Comparison of ENCODE assay signal across 8 mouse cellular contexts in the genomic region with DNA sequence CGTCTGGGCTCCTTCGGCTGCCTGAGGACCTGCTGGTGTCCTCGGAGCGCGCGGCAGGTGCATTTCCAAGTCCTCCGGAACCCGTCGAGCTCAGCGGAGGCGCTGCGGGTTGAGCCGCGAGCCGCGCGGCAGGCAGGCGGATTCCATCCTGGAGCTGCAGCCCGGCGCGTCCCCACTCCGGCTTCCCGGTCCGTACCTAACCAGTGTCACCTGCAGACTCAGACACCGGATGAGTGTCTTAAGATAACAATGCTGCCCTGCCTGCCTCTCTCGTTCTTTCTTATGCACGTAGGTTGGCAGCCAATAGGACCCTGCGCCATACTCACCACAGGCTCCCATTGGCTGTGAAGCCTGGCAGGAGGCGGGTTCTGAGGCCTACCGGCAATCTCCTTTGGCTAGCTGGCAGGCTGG. TPM values are rescaled to one million over a fixed set of nuclear protein-coding genes. Genes with fewer than 3 reads are reported as not detected.
A peak's percentile ranks its signal among the peaks of the same experiment; 100 is the strongest.
DNase-seq lines count a peak whose midpoint lies in the region; ATAC-seq and TF ChIP-seq lines count a peak whose summit lies in the region.

A gene (minus strand): TSS at position 276 of the 411 bp plus-strand sequence.

- H3K9me3 ChIP-seq in forebrain, embryonic 11.5 days (ENCODE audit: control insufficient read depth, low read length) = no peaks in the 10 kb centered on the region
- no peaks in the 10 kb centered on the region for H3K9me3 ChIP-seq in heart, embryonic 13.5 days
- no peaks in the 10 kb centered on the region for H3K9me3 ChIP-seq in kidney, embryonic 15.5 days (replicated peaks)
- no peaks in the 10 kb centered on the region for H3K9me3 ChIP-seq in limb, embryonic 12.5 days
- no peaks in the 10 kb centered on the region for H3K9me3 ChIP-seq in midbrain, embryonic 14.5 days (ENCODE audit: control insufficient read depth, low read length)
- H3K9me3 ChIP-seq in stomach, postnatal 0 days (ENCODE audit: control insufficient read depth, low read length) = no peaks in the 10 kb centered on the region

- H3K4me3 ChIP-seq in forebrain, embryonic 11.5 days (ENCODE audit: low read depth, low read length) = peak within 1 kb of the TSS; percentile 66
- H3K4me3 ChIP-seq in heart, embryonic 13.5 days = peak within 1 kb of the TSS; percentile 63
- H3K4me3 ChIP-seq in kidney, embryonic 15.5 days (replicated peaks) = peak within 1 kb of the TSS; percentile 54
- peak within 1 kb of the TSS; percentile 56 for H3K4me3 ChIP-seq in limb, embryonic 12.5 days (replicated peaks)
- H3K4me3 ChIP-seq in midbrain, embryonic 14.5 days (replicated peaks; ENCODE audit: low read depth, low read length) = peak within 1 kb of the TSS; percentile 76
- H3K4me3 ChIP-seq in stomach, postnatal 0 days (ENCODE audit: low read depth, low read length) = peak within 1 kb of the TSS; percentile 39

- peak within 1 kb of the TSS; percentile 64 for H3K9ac ChIP-seq in forebrain, embryonic 11.5 days (ENCODE audit: low read length)
- H3K9ac ChIP-seq in heart, embryonic 13.5 days = peak within 1 kb of the TSS; percentile 54
- peak within 1 kb of the TSS; percentile 14; the same call in 1 of the 2 replicates for H3K9ac ChIP-seq in kidney, embryonic 15.5 days
- H3K9ac ChIP-seq in limb, embryonic 12.5 days (replicated peaks) = no peak within 1 kb of the TSS
- H3K9ac ChIP-seq in midbrain, embryonic 14.5 days (replicated peaks; ENCODE audit: low read length) = peak within 1 kb of the TSS; percentile 70
- H3K9ac ChIP-seq in stomach, postnatal 0 days (ENCODE audit: low read length) = no peak within 1 kb of the TSS

- no peak for TF ChIP-seq CTCF in stomach, postnatal 0 days (IDR thresholded peaks at IDR 0.05; ENCODE audit: low read depth)

- no peak for TF ChIP-seq EP300 in stomach, postnatal 0 days (optimal IDR thresholded peaks at IDR 0.05)

- H3K4me2 ChIP-seq in forebrain, embryonic 11.5 days (ENCODE audit: low read depth, low read length, severe bottlenecking) = peak within 1 kb of the TSS; percentile 98
- peak within 1 kb of the TSS; percentile 77 for H3K4me2 ChIP-seq in heart, embryonic 13.5 days
- H3K4me2 ChIP-seq in kidney, embryonic 15.5 days = peak within 1 kb of the TSS; percentile 79
- peak within 1 kb of the TSS; percentile 69 for H3K4me2 ChIP-seq in limb, embryonic 12.5 days
- H3K4me2 ChIP-seq in midbrain, embryonic 14.5 days (ENCODE audit: low read length) = peak within 1 kb of the TSS; percentile 82
- peak within 1 kb of the TSS; percentile 67 for H3K4me2 ChIP-seq in stomach, postnatal 0 days (replicated peaks; ENCODE audit: low read depth)

- 0% methylated on average over 30 of the region's 30 CpGs for WGBS in forebrain, embryonic 11.5 days
- under 1% methylated on average over 30 of the region's 30 CpGs for WGBS in heart, embryonic 13.5 days
- WGBS in kidney, embryonic 15.5 days = 0% methylated on average over 30 of the region's 30 CpGs
- under 1% methylated on average over 30 of the region's 30 CpGs for WGBS in limb, embryonic 12.5 days
- under 1% methylated on average over 30 of the region's 30 CpGs for WGBS in midbrain, embryonic 14.5 days
- under 1% methylated on average over 30 of the region's 30 CpGs for WGBS in stomach, postnatal 0 days

- peak; percentile 99 for ATAC-seq in forebrain, embryonic 11.5 days (replicated peaks; ENCODE audit: low FRiP score)
- ATAC-seq in heart, embryonic 13.5 days (ENCODE audit: extremely low read depth, insufficient number of reproducible peaks, low FRiP score, low TSS enrichment) = peak; percentile 70; the same call in 1 of the 2 replicates
- peak; percentile 99 for ATAC-seq in kidney, embryonic 15.5 days (replicated peaks; ENCODE audit: low FRiP score)
- ATAC-seq in limb, embryonic 12.5 days (ENCODE audit: insufficient number of reproducible peaks, insufficient read depth, low FRiP score, low TSS enrichment, low read depth) = peak; percentile 96
- peak; percentile 97 for ATAC-seq in midbrain, embryonic 14.5 days (ENCODE audit: low FRiP score, low TSS enrichment)
- peak; percentile 89 for ATAC-seq in stomach, postnatal 0 days (ENCODE audit: low FRiP score, low TSS enrichment)

- H3K36me3 ChIP-seq in forebrain, embryonic 11.5 days (ENCODE audit: control insufficient read depth, insufficient read depth, low read length) = no peaks in the 10 kb centered on the region
- no peaks in the 10 kb centered on the region for H3K36me3 ChIP-seq in heart, embryonic 13.5 days
- no peaks in the 10 kb centered on the region for H3K36me3 ChIP-seq in kidney, embryonic 15.5 days
- H3K36me3 ChIP-seq in limb, embryonic 12.5 days = no peaks in the 10 kb centered on the region
- H3K36me3 ChIP-seq in midbrain, embryonic 14.5 days (ENCODE audit: control insufficient read depth, insufficient read depth, low read length) = no peaks in the 10 kb centered on the region
- no peaks in the 10 kb centered on the region for H3K36me3 ChIP-seq in stomach, postnatal 0 days (ENCODE audit: control insufficient read depth, insufficient read depth, low read length)

- H3K27ac ChIP-seq in forebrain, embryonic 11.5 days (ENCODE audit: low read depth, low read length) = no peak within 1 kb of the TSS
- H3K27ac ChIP-seq in heart, embryonic 13.5 days (replicated peaks) = no peak within 1 kb of the TSS
- H3K27ac ChIP-seq in kidney, embryonic 15.5 days = no peak within 1 kb of the TSS
- no peak within 1 kb of the TSS for H3K27ac ChIP-seq in limb, embryonic 12.5 days
- peak within 1 kb of the TSS; percentile 80 for H3K27ac ChIP-seq in midbrain, embryonic 14.5 days (replicated peaks; ENCODE audit: low read depth, low read length)
- no peak within 1 kb of the TSS for H3K27ac ChIP-seq in stomach, postnatal 0 days (replicated peaks)

- peaks cover 10% of the 10 kb centered on the region for H3K27me3 ChIP-seq in forebrain, embryonic 11.5 days (ENCODE audit: control insufficient read depth, insufficient read depth, low read length)
- H3K27me3 ChIP-seq in heart, embryonic 13.5 days (replicated peaks) = peaks cover 86% of the 10 kb centered on the region
- peaks cover 80% of the 10 kb centered on the region for H3K27me3 ChIP-seq in kidney, embryonic 15.5 days
- peaks cover 61% of the 10 kb centered on the region for H3K27me3 ChIP-seq in limb, embryonic 12.5 days
- no peaks in the 10 kb centered on the region for H3K27me3 ChIP-seq in midbrain, embryonic 14.5 days (ENCODE audit: control insufficient read depth, insufficient read depth, low read length)
- 0 out of 2 replicates have a peak, but pooled peaks cover 3% of the 10 kb centered on the region for H3K27me3 ChIP-seq in stomach, postnatal 0 days (ENCODE audit: control insufficient read depth, insufficient read depth, low read length)

- DNase-seq in urinary bladder, adult 18-20 months (ENCODE audit: low spot score in 2 of 2) = peak; percentile 12 to 19
- no peak for DNase-seq in urinary bladder, postnatal 10 days (ENCODE audit: low spot score)
- peak; percentile 90 for DNase-seq in forebrain, embryonic 11.5 days (ENCODE audit: low spot score)
- DNase-seq in midbrain, embryonic 14.5 days = peak; percentile 95
- peak; percentile 68 for DNase-seq in stomach, postnatal 0 days (ENCODE audit: low spot score)

- H3K4me1 ChIP-seq in forebrain, embryonic 11.5 days (replicated peaks; ENCODE audit: control insufficient read depth, insufficient read depth, low read length) = no peaks in the 10 kb centered on the region; the same call in 1 of the 2 replicates
- peaks cover 10% of the 10 kb centered on the region; the same call in 1 of the 2 replicates for H3K4me1 ChIP-seq in heart, embryonic 13.5 days
- H3K4me1 ChIP-seq in kidney, embryonic 15.5 days = peaks cover 13% of the 10 kb centered on the region
- H3K4me1 ChIP-seq in limb, embryonic 12.5 days (replicated peaks) = peaks cover 6% of the 10 kb centered on the region; the same call in 1 of the 2 replicates
- peaks cover 17% of the 10 kb centered on the region for H3K4me1 ChIP-seq in midbrain, embryonic 14.5 days (ENCODE audit: control insufficient read depth, insufficient read depth, low read length)
- H3K4me1 ChIP-seq in stomach, postnatal 0 days (replicated peaks; ENCODE audit: control insufficient read depth, insufficient read depth) = no peaks in the 10 kb centered on the region; the same call in 1 of the 2 replicates

RNA-seq across cellular contexts. Expression of the gene that starts here (rescaled TPM):
- 6.2 and 7.1 TPM in 2 replicates for polyA plus RNA-seq in forebrain, embryonic 11.5 days (2014; fragmentation: Nextera tagmentation; extraction: Ambion mirVana)
- polyA plus RNA-seq in heart, embryonic 13.5 days (2015; fragmentation: Nextera tagmentation; extraction: Ambion mirVana) = 0.75 and 0.90 TPM in 2 replicates
- polyA plus RNA-seq in kidney, embryonic 15.5 days (2015; fragmentation: Nextera tagmentation; extraction: Ambion mirVana) = 0.23 and 0.31 TPM in 2 replicates
- polyA plus RNA-seq in limb, embryonic 12.5 days (2016; fragmentation: Nextera tagmentation; extraction: Ambion mirVana) = 0.09 and 0.12 TPM in 2 replicates
- polyA plus RNA-seq in midbrain, embryonic 14.5 days (2014; fragmentation: Nextera tagmentation; extraction: Ambion mirVana) = 27.1 and 27.6 TPM in 2 replicates
- 0.96 and 0.99 TPM in 2 replicates for polyA plus RNA-seq in stomach, postnatal 0 days (2015; fragmentation: Nextera tagmentation; extraction: Ambion mirVana)

Comparison
In these comparisons a context has a peak if more than half of its experiments do, and no peak if none do; other contexts are left out.
1. Peak in ATAC-seq, H3K4me3 ChIP-seq, H3K9ac ChIP-seq and H3K4me2 ChIP-seq in heart, embryonic 13.5 days; RNA of the gene not detected or under 1 TPM.
2. Peak in ATAC-seq, H3K4me3 ChIP-seq, H3K9ac ChIP-seq and H3K4me2 ChIP-seq in kidney, embryonic 15.5 days; RNA of the gene not detected or under 1 TPM.
3. Peak in ATAC-seq, H3K4me3 ChIP-seq and H3K4me2 ChIP-seq in limb, embryonic 12.5 days; RNA of the gene not detected or under 1 TPM.
4. Peak in DNase-seq, ATAC-seq, H3K4me3 ChIP-seq and H3K4me2 ChIP-seq in stomach, postnatal 0 days; RNA of the gene not detected or under 1 TPM.
5. H3K9ac ChIP-seq: peak in forebrain, embryonic 11.5 days (single experiment) and midbrain, embryonic 14.5 days (single experiment); none in limb, embryonic 12.5 days (single experiment) and stomach, postnatal 0 days (single experiment).
6. Peak in every context shown above with its lines, with median percentiles within 50 percentile points of each other: ATAC-seq, H3K4me2 ChIP-seq and H3K4me3 ChIP-seq.